Mouse (Mus musculus): Measurements from ENCODE around the gene Scpep1. TPM values are rescaled to one million over a fixed set of nuclear protein-coding genes. Genes with fewer than 3 reads are reported as not detected.

The Scpep1 gene
- total and polyA plus RNA-seq, 3 experiments = 2.1 to 25.2 (median 8.1) TPM

GRCm38 (mm10) chr11:88958851-88959250 is 3.6 kb upstream of the Scpep1 start:
- peaks cover 15% of the 10 kb centered on the region; the same call in 1 of the 2 replicates for H3K4me1 ChIP-seq (ENCODE audit: insufficient read depth, low read depth, low read length)
- no peak for DNase-seq (ENCODE audit: low spot score)
- peaks cover 13% of the 10 kb centered on the region for H3K27me3 ChIP-seq (ENCODE audit: insufficient read depth, low read length)
- TF ChIP-seq GATA2 (IDR thresholded peaks at IDR 0.05; ENCODE audit: borderline replicate concordance, low read depth, low read length) (no peak), TAL1 (conservative IDR thresholded peaks at IDR 0.05; ENCODE audit: low read depth, low read length) (no peak), CTCF (IDR thresholded peaks at IDR 0.05; ENCODE audit: low read depth, low read length) (no peak), GATA1 (IDR thresholded peaks at IDR 0.05; ENCODE audit: borderline replicate concordance, low read length) (no peak), POLR2AphosphoS5 (IDR thresholded peaks at IDR 0.05; ENCODE audit: insufficient replicate concordance, low read depth, low read length) (no peak)
- H3K4me3 ChIP-seq (ENCODE audit: low read depth, low read length) = no peak overlapping the region
- no peaks in the 10 kb centered on the region for H3K9me3 ChIP-seq (replicated peaks)
- no peaks in the 10 kb centered on the region for H3K36me3 ChIP-seq (replicated peaks)
- ATAC-seq (ENCODE audit: extremely low read depth, insufficient number of reproducible peaks, low FRiP score, poor library complexity, severe bottlenecking) = no peak

DNA sequence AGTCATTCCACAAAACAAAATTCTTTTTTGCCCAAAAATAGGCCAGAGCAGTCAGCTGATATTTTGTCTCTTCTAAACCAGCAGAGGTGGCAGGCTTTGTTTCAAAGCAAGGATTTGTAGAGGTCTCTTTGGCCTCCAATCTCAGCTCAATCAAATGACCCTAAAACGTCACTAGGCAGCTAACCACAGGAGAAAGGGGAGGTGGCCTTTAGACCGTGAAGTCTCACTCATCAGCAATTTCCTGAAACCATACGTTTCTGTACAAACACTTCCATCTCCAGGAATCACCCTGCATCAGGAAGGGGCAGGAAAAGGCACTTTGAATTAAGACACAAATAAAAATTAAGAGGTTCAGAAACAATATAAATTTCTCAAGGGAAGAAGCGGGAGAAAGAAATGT is 462 bp downstream of the Scpep1 start:
- Histone ChIP-seq H3K4me3 (ENCODE audit: low read depth, low read length) (peak overlapping the region; percentile 70), H3K4me1 (ENCODE audit: insufficient read depth, low read depth, low read length) (peaks cover 26% of the 10 kb centered on the region), H3K36me3 (replicated peaks) (no peaks in the 10 kb centered on the region), H3K27me3 (ENCODE audit: insufficient read depth, low read length) (peaks cover 3% of the 10 kb centered on the region; the same call in 1 of the 2 replicates), H3K9me3 (replicated peaks) (no peaks in the 10 kb centered on the region)
- TF ChIP-seq CTCF (IDR thresholded peaks at IDR 0.05; ENCODE audit: low read depth, low read length) (no peak), GATA2 (IDR thresholded peaks at IDR 0.05; ENCODE audit: borderline replicate concordance, low read depth, low read length) (no peak)
- no peak for ATAC-seq (ENCODE audit: extremely low read depth, insufficient number of reproducible peaks, low FRiP score, poor library complexity, severe bottlenecking)
- DNase-seq (ENCODE audit: low spot score) = peak; percentile 34

DNA sequence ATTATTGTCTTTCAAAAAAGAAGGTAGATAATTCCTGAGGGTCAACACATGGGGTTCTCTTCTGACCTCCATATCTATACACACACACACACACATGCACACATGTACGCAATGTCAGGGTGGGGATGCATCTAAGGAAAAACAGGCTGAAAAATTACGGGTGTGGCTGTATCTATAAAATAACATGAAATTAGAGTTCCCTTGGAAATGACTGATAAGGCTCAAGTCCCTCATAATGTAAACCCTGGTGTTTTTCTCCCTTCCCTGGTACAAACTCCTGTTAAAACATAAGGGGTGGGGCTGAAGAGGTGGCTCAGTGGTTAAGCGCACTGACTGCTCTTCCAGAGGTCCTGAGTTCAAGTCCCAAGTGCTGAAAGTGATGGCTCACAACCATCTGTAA is 1.7 kb downstream of the Scpep1 start:
- Histone ChIP-seq H3K27me3 (ENCODE audit: insufficient read depth, low read length) (no peaks in the 10 kb centered on the region), H3K4me3 (ENCODE audit: low read depth, low read length) (no peak overlapping the region), H3K36me3 (replicated peaks) (no peaks in the 10 kb centered on the region), H3K4me1 (ENCODE audit: insufficient read depth, low read depth, low read length) (peaks cover 26% of the 10 kb centered on the region), H3K9me3 (replicated peaks) (no peaks in the 10 kb centered on the region)
- DNase-seq (ENCODE audit: low spot score) (no peak), ATAC-seq (ENCODE audit: extremely low read depth, insufficient number of reproducible peaks, low FRiP score, poor library complexity, severe bottlenecking) (no peak)
- TF ChIP-seq TAL1 (conservative IDR thresholded peaks at IDR 0.05; ENCODE audit: low read depth, low read length) (no peak), GATA1 (IDR thresholded peaks at IDR 0.05; ENCODE audit: borderline replicate concordance, low read length) (no peak), GATA2 (IDR thresholded peaks at IDR 0.05; ENCODE audit: borderline replicate concordance, low read depth, low read length) (no peak), POLR2AphosphoS5 (IDR thresholded peaks at IDR 0.05; ENCODE audit: insufficient replicate concordance, low read depth, low read length) (no peak), CTCF (IDR thresholded peaks at IDR 0.05; ENCODE audit: low read depth, low read length) (no peak)

DNA sequence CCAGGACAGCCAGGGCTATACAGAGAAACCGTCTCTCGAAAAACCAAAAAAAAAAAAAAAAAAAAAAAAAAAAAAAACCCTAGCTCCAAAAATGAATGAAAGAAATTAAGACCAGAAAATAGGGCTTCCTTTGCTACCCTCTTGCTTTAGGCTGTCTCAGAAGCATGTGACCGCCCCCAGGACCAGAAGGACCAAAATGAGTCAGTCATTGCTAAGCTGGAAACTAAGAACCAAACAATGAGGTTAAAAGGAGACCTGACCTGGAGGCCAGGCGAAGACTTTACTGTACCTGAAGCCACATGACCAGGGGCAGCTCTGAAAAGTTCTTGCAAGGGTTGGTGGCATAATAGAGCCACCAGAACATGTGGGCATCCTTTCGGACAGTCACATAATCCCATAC is 3.1 kb downstream of the Scpep1 start:
- TF ChIP-seq GATA2 (IDR thresholded peaks at IDR 0.05; ENCODE audit: borderline replicate concordance, low read depth, low read length) = no peak
- TF ChIP-seq CTCF (IDR thresholded peaks at IDR 0.05; ENCODE audit: low read depth, low read length) = no peak
- no peaks in the 10 kb centered on the region for H3K36me3 ChIP-seq (replicated peaks)
- no peaks in the 10 kb centered on the region for H3K9me3 ChIP-seq (replicated peaks)
- H3K27me3 ChIP-seq (ENCODE audit: insufficient read depth, low read length) = no peaks in the 10 kb centered on the region
- ATAC-seq (ENCODE audit: extremely low read depth, insufficient number of reproducible peaks, low FRiP score, poor library complexity, severe bottlenecking) (no peak), DNase-seq (ENCODE audit: low spot score) (no peak)
- H3K4me1 ChIP-seq (ENCODE audit: insufficient read depth, low read depth, low read length) = peaks cover 26% of the 10 kb centered on the region
- H3K4me3 ChIP-seq (ENCODE audit: low read depth, low read length) = no peak overlapping the region

GRCm38 (mm10) chr11:88951576-88951975 is 3.7 kb downstream of the Scpep1 start:
- TF ChIP-seq GATA2 (IDR thresholded peaks at IDR 0.05; ENCODE audit: borderline replicate concordance, low read depth, low read length) (no peak), CTCF (IDR thresholded peaks at IDR 0.05; ENCODE audit: low read depth, low read length) (no peak), POLR2AphosphoS5 (IDR thresholded peaks at IDR 0.05; ENCODE audit: insufficient replicate concordance, low read depth, low read length) (no peak), TAL1 (conservative IDR thresholded peaks at IDR 0.05; ENCODE audit: low read depth, low read length) (no peak), GATA1 (IDR thresholded peaks at IDR 0.05; ENCODE audit: borderline replicate concordance, low read length) (no peak)
- Histone ChIP-seq H3K9me3 (replicated peaks) (no peaks in the 10 kb centered on the region), H3K4me1 (ENCODE audit: insufficient read depth, low read depth, low read length) (peaks cover 26% of the 10 kb centered on the region), H3K4me3 (ENCODE audit: low read depth, low read length) (no peak overlapping the region), H3K27me3 (ENCODE audit: insufficient read depth, low read length) (no peaks in the 10 kb centered on the region), H3K36me3 (replicated peaks) (no peaks in the 10 kb centered on the region)
- no peak for ATAC-seq (ENCODE audit: extremely low read depth, insufficient number of reproducible peaks, low FRiP score, poor library complexity, severe bottlenecking)
- DNase-seq (ENCODE audit: low spot score) = no peak

DNA sequence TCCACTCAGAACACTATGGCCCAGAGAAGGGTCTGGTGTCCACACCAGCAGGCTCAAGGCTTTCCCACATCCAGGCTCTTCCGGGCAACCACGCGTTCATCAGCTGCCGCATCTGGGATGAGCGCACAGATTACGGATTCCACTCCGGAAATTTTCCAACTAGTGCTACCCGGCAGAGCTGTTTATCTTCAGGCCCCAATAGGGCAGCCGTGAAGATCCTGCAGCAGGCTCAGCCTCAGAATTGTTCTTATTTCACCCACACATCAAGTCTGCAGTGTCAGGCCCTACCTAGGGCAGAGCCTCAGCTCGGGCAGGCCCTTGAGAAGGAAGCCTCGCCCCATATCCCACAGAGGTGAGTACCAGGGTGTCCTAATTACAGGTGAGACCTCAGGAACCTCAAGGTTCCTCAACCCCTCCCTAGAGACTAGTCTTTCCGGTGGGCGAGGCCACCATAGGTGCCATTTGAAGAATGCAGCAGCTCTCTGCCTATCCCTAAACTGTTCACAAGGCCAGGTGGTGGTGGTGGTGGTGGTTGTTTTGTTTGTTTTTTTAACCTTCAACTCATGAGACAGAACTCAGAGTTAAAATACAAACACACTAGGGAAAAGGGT is 4.5 kb downstream of the Scpep1 start:
- no peak overlapping the region for H3K4me3 ChIP-seq (ENCODE audit: low read depth, low read length)
- no peak for TF ChIP-seq GATA2 (IDR thresholded peaks at IDR 0.05; ENCODE audit: borderline replicate concordance, low read depth, low read length)
- TF ChIP-seq CTCF (IDR thresholded peaks at IDR 0.05; ENCODE audit: low read depth, low read length) = no peak
- no peak for TF ChIP-seq TAL1 (conservative IDR thresholded peaks at IDR 0.05; ENCODE audit: low read depth, low read length)
- TF ChIP-seq GATA1 (IDR thresholded peaks at IDR 0.05; ENCODE audit: borderline replicate concordance, low read length) = no peak
- TF ChIP-seq POLR2AphosphoS5 (IDR thresholded peaks at IDR 0.05; ENCODE audit: insufficient replicate concordance, low read depth, low read length) = no peak
- no peaks in the 10 kb centered on the region for H3K9me3 ChIP-seq (replicated peaks)
- peaks cover 25% of the 10 kb centered on the region for H3K4me1 ChIP-seq (ENCODE audit: insufficient read depth, low read depth, low read length)
- no peak for DNase-seq (ENCODE audit: low spot score)
- no peaks in the 10 kb centered on the region for H3K27me3 ChIP-seq (ENCODE audit: insufficient read depth, low read length)
- no peak for ATAC-seq (ENCODE audit: extremely low read depth, insufficient number of reproducible peaks, low FRiP score, poor library complexity, severe bottlenecking)
- H3K36me3 ChIP-seq (replicated peaks) = no peaks in the 10 kb centered on the region

Data from G1E (cell line).